Mouse (Mus musculus) heart, adult 18-20 months (tissue): ENCODE data around the gene Tmprss3. TPM values are rescaled to one million over a fixed set of nuclear protein-coding genes. Genes with fewer than 3 reads are reported as not detected.

Experiments used
- DNase-seq, 2 experiments: peaks; one replicate each; pipeline ENCODE4 v3.0.0; 2021 to 2022; ENCODE audit warnings: mixed read lengths in 1 of 2
- total RNA-seq, 2 experiments: library from RNA; stranded (reverse); gene quantifications; 2 replicates each; pipeline ENCODE4 v1.2.3; 2021

Tmprss3 gene
- total RNA-seq, 2 experiments from 2014 or later = not detected

DNA sequence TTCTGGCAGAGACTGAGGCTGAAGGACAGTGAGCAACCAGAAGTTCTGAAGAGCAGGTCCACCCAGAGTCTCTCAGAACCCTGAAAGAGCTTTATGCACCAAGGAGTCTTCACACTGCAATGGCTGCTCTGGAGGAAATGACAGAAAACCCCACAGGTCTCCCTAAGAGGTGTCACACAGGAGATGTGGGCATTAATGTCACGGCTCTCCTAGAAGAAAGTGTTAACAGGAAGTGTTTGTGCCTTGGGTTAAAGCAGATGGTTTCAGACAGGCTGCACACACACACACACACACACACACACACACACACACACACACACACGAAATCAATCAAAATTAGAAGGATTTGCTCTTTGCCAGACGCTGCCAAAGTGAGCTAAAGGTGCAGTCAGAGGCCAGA, 62.5 kb downstream of the Tmprss3 start:
- DNase-seq = no peak

DNA sequence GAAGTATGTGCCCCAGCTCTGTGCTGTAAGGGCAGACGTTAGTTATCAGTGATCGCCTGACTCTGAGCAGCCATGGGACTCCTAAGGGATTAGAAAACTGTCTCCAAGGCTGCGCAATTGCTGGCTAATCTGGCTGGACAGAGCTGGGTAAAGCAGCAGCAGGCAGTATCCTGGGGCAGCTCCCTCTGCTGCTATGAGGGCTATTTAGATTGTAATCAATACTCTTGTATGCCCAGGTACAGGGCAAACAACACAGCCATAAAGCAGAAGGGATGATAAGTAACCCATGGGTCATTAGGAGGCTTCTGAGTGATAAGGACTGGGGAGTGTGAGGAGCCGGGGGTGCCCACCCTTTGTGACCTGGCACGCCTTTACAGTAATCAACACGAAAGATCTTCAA, 63.9 kb downstream of the Tmprss3 start:
- DNase-seq = no peak

DNA sequence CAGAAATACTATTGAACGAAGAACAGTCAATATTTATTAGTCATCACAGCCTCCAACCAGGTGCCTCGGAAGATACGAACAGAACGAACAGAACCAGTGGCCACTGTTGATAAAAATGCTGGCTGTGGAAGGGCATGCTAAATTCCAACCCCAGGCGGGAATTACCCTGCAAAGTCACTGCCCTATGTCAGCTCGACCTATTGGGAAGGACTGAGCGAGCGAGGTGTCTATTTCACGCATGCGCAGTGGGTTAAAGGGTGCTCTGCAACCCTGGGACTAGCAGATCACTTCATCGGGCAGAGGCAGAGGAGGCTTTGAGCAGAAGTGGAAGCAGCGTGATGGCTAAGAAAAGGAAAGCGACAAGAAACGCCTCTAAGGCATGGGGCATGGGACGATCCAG, 65.0 kb downstream of the Tmprss3 start:
- no peak for DNase-seq

DNA sequence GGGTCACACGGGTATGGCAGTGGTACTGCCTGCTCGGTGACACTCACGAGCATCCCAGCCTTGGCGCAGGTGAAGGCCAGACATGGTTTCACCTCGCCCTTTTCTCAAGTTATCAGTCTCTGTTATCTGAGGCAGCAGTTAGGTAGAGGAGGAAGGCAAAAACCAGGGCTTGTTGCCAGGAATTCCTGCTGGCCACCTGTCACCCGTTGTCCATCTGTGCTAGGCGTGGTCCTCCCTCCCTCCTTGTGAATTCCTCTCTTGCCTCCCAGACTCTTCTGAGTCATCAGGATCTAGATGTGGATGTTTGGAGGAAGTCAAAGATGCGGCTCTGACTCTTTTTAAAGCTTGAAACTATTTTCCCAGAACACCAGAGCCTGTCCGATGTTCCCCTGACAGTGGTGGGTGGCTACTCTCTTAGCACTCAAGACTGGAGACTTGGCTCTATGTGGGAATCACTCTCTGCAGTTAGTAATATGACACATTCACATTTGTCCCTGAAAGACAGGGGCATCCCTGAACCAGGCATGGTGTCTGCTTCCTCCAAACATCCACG, 67.4 kb downstream of the Tmprss3 start:
- no peak for DNase-seq

DNA sequence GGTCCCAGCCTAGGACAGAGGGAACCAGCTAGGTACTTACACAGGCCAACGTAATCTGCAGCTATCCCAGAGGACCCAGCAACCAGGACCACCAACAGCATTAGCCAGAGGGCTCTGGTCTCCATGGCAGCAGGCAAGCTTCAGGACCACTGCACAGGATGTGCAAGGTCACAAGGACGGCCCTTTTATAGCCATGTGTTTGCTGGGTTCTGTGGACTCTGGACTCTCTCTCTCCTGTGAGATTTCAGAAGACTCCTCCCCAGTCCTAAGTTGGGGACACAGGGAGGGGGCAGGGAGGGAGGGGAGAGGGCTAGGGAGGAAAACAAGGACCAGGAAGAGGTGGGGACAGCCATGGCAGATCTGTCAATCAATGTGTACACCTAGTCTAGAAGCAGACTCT, 69.3 kb downstream of the Tmprss3 start, which contains the start of gene Tff3:
Gene Tff3, minus strand, starts transcription at position 195 of the 400 bp plus-strand sequence.
- DNase-seq = no peak

Other genes starting within 250 kb of the Tmprss3 start
- gene Umodl1, start 244.3 kb downstream of the Tmprss3 start, total RNA-seq = not detected
- 1 to 10 TPM; 7.9 to 8.9 TPM for gene Abcg1, start 141.3 kb downstream of the Tmprss3 start, total RNA-seq
- not detected for gene Tff3, start 69.3 kb downstream of the Tmprss3 start, total RNA-seq
- gene Tff2, start 54.7 kb downstream of the Tmprss3 start, total RNA-seq = not detected
- not detected for gene Tff1, start 33.7 kb downstream of the Tmprss3 start, total RNA-seq
- under 1 TPM in 1 of 2 experiments, not detected in 1; 0.54 TPM for gene Ubash3a, start 8.9 kb upstream of the Tmprss3 start, total RNA-seq
- 1 to 10 TPM in 1 of 2 experiments, under 1 TPM in 1; 0.79 to 1.7 TPM for gene Rsph1, start 78.4 kb upstream of the Tmprss3 start, total RNA-seq
- 10 to 100 TPM in 1 of 2 experiments, 1 to 10 TPM in 1; 7.5 to 10.3 TPM for gene Slc37a1, start 87.8 kb upstream of the Tmprss3 start, total RNA-seq
- gene Pde9a, start 187.2 kb upstream of the Tmprss3 start, total RNA-seq = 1 to 10 TPM; 3.4 to 3.8 TPM